Mouse (Mus musculus) gastrocnemius, postnatal 14 days (tissue): ENCODE measurements at regions not wholly inside any gene's neighbourhood (a gene's known extent, or its start where the extent isn't known, plus 50 kb on each side); places are given as distances from the start of the nearest gene placed in this dataset.

Experiments used
- DNase-seq: peaks from one replicate; pipeline ENCODE4 v3.0.0; 2021; ENCODE audit warnings: mixed read lengths
- intact Hi-C: fragments of 180-260 bp; cut with DNase I; formaldehyde crosslinking; loops from one replicate; pipeline ENCODE4 v1.15.1; 2025; ENCODE audit warnings: low total_unique reads

DNA sequence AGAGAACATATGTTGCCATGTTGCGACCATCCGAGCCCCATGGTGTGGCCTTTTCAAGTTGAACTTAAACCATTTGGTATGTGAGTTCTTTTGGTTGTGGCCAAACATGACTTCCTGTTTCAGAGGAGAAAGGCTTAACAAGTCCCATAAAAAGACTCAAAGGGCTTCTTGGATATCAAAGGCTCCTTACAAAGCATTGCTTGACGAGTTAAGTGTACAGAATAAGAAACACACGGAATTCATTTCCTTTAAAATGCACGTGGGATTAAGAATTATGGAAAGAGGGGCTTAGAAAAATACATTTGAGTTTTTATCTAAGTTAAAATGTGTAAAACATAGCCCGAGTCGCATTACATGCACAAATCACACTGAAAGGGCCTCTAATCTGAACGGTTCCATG lies 346.8 kb downstream of the Cmpk2 start:
- DNase-seq = no peak
- intact Hi-C loops = no loop called here

GRCm38 (mm10) chr12:26810565-26811177 lies 341.7 kb downstream of the Cmpk2 start:
- DNase-seq = no peak
- intact Hi-C loops = no loop called here

DNA sequence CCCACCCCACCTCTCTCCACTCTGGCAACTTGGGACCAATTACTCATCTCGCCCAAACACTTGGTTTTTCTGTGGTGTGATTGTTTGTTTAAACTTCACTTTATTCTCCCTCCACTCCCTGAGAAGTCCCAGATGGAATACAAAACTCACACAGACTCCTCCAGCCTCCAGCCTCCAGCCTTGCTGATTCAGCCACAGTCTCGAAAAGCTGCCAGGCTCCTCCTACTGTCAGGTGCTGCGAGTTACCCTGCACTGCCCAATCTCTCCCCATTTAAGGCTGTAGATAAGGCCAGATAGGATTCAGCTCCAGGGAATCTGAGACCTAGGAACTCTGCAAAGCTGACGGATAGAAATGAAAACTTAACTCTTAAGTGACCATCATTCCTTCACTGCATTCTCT lies 340.7 kb downstream of the Cmpk2 start:
- no peak for DNase-seq
- intact Hi-C loops = no loop called here

GRCm38 (mm10) chr12:26802542-26802941 lies 333.5 kb downstream of the Cmpk2 start:
- no peak for DNase-seq
- intact Hi-C loops = no loop called here

GRCm38 (mm10) chr12:26799310-26799709 lies 330.3 kb downstream of the Cmpk2 start:
- DNase-seq = no peak
- intact Hi-C loops = no loop called here

GRCm38 (mm10) chr12:26796367-26796766 lies 327.4 kb downstream of the Cmpk2 start:
- intact Hi-C loops = no loop called here

GRCm38 (mm10) chr12:26789336-26789846 lies 320.4 kb downstream of the Cmpk2 start:
- no peak for DNase-seq
- intact Hi-C loops = no loop called here

More at GRCm38 (mm10) chr12:26796367-26796766, 327.4 kb downstream of the Cmpk2 start:
- DNase-seq = no peak

DNA sequence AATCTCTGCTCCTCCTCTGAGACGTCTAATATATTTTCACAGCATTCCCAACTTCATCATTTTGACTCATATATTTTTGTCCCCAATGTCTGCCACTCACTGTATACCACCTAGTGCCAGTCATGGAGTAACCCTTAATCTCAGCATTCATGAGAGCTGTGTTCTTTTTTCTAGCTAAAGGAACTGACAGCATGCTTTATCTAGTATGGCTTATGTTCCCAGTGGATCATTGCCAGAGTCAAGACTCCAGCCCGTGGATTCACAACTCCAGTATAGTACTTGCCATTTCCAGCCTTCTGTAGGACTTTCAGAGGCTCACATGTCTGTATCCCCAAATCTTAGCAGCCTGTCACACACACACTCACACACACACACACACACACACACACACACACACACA lies 316.5 kb downstream of the Cmpk2 start:
- no peak for DNase-seq
- intact Hi-C loops = no loop called here

DNA sequence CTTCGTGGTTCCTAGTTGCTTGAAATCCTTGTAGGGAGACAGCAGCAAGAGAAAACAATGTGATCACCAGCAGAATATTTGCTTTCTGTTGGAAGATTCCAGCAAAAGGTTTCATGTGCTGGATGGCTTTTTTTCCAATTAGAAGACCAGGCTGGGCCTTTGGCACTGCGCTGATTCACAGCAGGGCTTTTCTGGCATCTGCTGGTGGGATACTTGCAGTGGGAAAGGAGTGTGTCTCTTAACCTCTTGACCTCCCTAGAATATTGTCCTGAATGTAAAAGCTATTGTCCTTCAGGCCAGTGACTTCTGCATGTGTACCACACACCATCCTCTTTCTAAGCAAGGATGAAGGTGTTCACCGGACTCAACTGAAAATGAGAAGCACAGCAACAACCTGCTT lies 315.4 kb downstream of the Cmpk2 start:
- no peak for DNase-seq
- intact Hi-C loops = no loop called here

GRCm38 (mm10) chr12:26783800-26784199 lies 314.8 kb downstream of the Cmpk2 start:
- intact Hi-C loops = no loop called here
- DNase-seq = no peak

GRCm38 (mm10) chr12:26781537-26781936 lies 312.5 kb downstream of the Cmpk2 start:
- intact Hi-C loops = no loop called here
- peak; percentile 8 for DNase-seq

GRCm38 (mm10) chr12:26778796-26779195 lies 309.8 kb downstream of the Cmpk2 start:
- intact Hi-C loops = no loop called here
- DNase-seq = no peak

GRCm38 (mm10) chr12:26776986-26777385 lies 308.0 kb downstream of the Cmpk2 start:
- intact Hi-C loops = no loop called here

GRCm38 (mm10) chr12:26774016-26774415 lies 305.0 kb downstream of the Cmpk2 start:
- intact Hi-C loops = no loop called here
- DNase-seq = no peak

More at GRCm38 (mm10) chr12:26776986-26777385, 308.0 kb downstream of the Cmpk2 start:
- DNase-seq = no peak

- intact Hi-C loops = no loop called here
- DNase-seq = no peak
These were observed 302.0 kb downstream of the Cmpk2 start for GRCm38 (mm10) chr12:26770753-26771583.

GRCm38 (mm10) chr12:26767551-26767950 lies 298.5 kb downstream of the Cmpk2 start:
- no peak for DNase-seq
- intact Hi-C loops = no loop called here

GRCm38 (mm10) chr12:26758657-26759325 lies 289.8 kb downstream of the Cmpk2 start:
- intact Hi-C loops = no loop called here
- no peak for DNase-seq

DNA sequence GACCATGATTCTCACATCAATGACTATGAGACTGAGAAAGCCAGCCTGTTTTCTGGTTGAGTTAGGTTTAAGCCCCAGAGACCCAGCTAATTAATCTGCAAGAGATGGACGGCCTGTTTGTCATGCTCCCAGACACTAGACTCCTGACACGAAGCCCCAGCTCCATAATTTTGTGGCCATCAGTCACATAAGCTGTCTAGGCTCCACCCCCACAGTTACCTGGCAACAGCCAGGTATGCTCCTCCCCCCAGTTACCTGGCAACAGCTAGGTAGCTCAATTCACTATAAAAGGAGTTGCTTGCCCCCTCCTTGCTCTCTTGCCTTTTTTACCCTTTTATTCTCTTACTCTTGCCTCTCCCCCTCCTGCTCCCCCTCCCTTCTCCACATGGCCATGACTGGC lies 287.3 kb downstream of the Cmpk2 start:
- intact Hi-C loops = no loop called here
- no peak for DNase-seq

DNA sequence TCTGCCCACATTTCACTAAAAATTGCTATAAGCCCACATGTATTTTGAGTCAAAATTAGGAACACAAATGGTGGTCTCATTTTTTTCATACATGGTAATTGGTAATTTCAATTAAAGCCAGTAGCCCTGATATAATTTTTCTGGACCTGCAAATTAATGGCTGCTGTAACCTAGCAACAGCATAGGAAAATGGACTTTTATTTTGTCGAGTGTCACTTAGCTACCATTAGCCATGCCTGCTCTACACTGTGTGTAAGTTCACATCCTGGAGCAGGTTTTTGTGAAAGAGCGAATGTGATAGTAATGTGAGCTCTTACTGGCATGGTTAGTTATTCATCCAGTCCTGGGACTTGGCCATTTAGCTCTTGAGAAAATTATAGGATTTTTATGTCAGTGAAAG lies 285.6 kb downstream of the Cmpk2 start:
- no peak for DNase-seq
- intact Hi-C loops = no loop called here

DNA sequence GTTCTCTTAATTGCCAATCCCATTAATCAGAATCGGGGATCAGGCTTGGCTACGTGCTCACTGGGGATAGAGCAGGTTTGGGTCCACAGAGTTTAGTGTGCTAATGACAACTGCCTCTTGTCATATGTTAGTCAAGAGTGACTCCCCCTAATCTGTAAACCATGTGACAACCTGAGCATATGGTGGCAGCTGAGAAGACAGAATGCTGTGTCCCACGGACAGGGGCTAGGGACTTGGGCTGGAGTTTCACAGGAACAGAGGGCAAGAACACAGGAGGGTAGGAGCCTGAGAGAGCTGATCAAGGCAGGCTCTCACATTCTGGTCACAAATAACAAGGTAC lies 265.5 kb downstream of the Cmpk2 start:
- DNase-seq = no peak
- intact Hi-C loops = no loop called here
